Mouse (Mus musculus) megakaryocyte-erythroid progenitor cell, adult 5 weeks (primary cell): ENCODE measurements around the gene Xpo6. TPM values are rescaled to one million over a fixed set of nuclear protein-coding genes. Genes with fewer than 3 reads are reported as not detected.

Source experiments
- polyA plus RNA-seq: library from polyadenylated mRNA; stranded (reverse); fragments of >175 nt; gene quantifications from 2 replicates; pipeline ENCODE4 v1.2.3, GENCODE M21; 2012

The Xpo6 gene
- polyA plus RNA-seq: 120 and 147 TPM in 2 replicates

DNA sequence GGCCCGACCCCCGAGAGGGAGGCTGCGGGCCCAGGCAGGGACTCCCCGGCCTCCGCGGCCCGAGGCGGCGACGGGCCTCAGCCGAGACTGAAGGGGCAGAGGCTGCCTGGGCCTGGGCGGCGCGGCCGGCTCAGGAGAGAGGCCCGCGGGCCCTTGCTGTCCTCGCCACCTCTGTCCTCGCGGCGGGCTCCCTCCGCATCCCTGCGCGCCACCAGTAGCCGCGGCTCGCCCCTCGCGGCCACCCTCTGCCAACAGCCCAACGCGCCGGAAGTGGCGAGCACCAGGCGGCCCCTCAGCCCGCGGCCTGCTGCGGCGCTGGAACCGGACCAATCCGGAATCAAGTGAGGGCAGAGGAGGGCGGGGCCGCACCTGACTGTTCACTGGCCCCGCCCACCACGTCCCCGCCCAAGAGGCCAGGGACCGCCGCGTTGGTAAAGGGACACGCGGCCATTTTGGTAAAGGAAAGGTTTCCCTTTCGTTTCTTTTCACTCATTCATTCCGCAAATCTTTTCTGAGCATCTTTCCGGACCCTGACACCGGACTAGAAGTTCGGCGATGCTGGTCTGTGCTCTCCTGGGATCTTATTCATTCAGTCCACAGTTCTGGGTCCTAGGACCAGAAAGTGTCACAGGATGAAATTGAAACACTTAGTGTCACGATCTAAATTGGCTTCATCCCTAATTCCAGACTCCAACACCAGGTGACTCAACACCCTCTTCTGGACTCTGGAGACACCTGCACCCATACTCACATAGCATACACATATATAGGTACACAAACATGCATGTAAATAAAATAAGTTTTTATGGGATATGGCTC is at the start of gene Xpo6:
TSS of gene Xpo6 (minus strand) at position 324 of the 819 bp plus-strand sequence.

DNA sequence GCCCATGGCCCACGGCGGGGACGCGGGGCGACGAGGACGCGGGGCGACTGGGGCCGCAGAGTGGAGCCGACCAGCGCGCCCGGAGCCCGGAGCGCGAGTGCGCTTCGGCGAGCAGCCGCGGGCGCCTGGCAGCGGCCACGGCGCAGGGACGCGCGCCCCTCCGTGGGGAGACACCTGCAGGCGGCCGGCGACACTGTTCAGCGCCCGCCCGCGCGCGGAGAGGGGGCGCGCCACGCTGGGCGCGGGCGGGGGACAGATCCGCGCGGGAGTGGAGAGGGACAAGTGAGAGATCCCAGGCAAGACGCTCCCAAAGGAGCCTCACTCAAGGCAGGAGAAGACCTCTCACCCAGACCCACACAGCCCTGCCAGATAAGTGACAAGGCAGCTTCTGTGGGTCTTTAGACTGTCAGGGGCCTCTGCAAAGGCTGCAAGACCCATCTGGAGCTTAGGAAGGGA is 118.0 kb downstream of the Xpo6 start, which contains the start of gene Gsg1l:
TSS of gene Gsg1l (minus strand) at position 126 of the 456 bp plus-strand sequence.

Other genes with a start within 250 kb of the Xpo6 start
- gene Gsg1l, start 118.1 kb downstream of the Xpo6 start, polyA plus RNA-seq: 0.01 TPM in 1 of 2 replicates, not detected in the other
- gene Sbk1, start 72.1 kb upstream of the Xpo6 start, polyA plus RNA-seq: 13.4 and 14.1 TPM in 2 replicates
- 47.1 and 73.2 TPM in 2 replicates for gene Lat, start 169.1 kb upstream of the Xpo6 start, polyA plus RNA-seq
- 74.2 and 80.8 TPM in 2 replicates for gene Spns1, start 176.9 kb upstream of the Xpo6 start, polyA plus RNA-seq
- 3.0 and 3.5 TPM in 2 replicates for gene Nfatc2ip, start 196.2 kb upstream of the Xpo6 start, polyA plus RNA-seq
- gene Cd19, start 214.4 kb upstream of the Xpo6 start, polyA plus RNA-seq: 1.3 and 3.7 TPM in 2 replicates
- 64.8 and 70.0 TPM in 2 replicates for gene Rabep2, start 228.3 kb upstream of the Xpo6 start, polyA plus RNA-seq